Mouse (Mus musculus) c-Kit-positive CD71-negative TER-119-negative erythroid progenitor cells, embryonic 14.5 days (primary cell): Measurements from ENCODE around the gene Tex33.

ENCODE experiments used
- DNase-seq: peaks from one replicate; pipeline ENCODE4 v3.0.0-alpha.2; 2013; ENCODE audit warnings: low read depth

The Tex33 gene

DNA sequence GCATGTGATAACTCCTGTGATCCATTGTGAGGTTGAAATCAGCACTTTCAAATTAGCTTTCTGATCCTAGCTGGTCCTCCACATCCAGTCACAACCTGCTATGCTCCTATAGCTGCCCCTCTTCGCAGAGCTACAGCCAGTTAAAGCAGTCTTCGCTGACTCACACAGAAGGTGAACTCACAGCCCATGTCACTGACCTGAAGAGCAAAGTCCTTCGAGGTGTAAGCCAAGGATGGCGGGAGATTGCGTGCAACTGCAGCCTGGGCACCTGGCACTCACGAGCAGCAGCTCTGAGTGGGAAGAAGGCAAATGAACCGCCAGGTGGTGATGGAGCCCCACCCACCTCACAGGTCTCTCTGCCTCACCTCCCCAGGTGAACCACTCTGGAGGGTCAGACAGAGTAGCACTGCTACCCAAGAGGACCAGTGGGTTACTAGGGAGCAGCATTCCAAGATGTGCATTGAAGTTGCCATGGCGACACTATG, at the start of gene Tex33:
Gene Tex33 (minus strand): TSS at position 435 of the 485 bp plus-strand sequence.
- no peak for DNase-seq

DNA sequence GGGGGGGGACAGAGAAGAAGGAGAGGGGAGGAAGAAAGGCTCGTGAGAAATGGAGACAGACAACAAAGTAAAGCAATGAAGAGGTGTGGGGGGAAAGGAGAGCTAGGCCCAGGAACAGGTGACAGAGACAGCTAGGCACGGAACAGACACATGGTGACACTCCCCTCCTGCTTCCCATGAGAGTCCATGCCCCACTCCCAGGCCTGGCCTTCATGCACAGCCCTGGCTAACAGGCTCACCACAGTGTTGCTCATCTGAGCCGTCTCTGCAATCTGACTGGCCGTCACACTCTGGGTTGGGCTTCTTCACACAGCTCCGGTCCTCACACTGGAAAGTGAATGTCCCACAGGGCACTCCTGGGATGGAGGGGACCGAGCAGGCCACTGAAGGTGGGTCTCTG, 48.1 kb upstream of the Tex33 start:
- no peak for DNase-seq

DNA sequence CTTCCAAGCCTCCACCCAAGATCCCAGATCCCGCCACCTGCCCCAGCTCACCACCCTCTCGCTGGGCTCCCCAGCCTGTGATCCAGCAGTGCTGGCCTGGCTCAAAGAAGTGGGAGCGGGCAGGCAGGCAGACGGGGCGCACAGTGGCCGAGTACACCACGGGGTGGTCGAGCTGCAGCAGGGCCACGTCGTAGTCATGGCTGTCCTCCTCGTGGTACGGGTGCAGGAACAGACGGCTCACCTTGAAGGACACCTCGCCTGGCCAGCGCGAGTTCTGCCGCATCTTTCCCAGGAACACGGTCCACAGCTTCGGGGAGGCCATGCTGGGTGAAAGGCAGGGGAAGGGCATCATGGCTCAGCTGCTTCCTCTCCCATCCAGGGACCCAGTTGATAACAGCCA, 46.5 kb upstream of the Tex33 start:
- no peak for DNase-seq

- DNase-seq = no peak
These were observed 43.3 kb upstream of the Tex33 start for GRCm38 (mm10) chr15:78438973-78439372.

DNA sequence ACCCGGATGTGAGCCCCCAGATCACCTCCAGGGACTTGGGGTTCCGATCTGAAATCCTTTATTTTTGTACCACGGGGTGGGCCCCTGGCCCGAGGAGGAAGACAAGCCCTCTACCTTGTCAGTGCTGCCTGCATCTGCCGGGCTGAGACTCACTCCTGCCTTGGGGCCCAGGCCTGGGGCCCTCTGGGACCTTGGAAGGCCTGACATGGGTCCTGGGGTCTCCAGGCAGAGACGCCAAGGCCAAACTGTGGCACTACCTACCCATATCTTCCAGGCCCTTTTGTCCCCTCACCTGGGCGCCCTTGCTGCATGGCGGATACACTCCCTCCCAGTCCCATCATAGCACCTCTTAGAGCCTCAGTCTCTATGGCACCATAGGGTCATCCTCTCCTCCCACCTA, 42.8 kb upstream of the Tex33 start:
- no peak for DNase-seq

GRCm38 (mm10) chr15:78438018-78438394, 42.3 kb upstream of the Tex33 start:
- no peak for DNase-seq

DNA sequence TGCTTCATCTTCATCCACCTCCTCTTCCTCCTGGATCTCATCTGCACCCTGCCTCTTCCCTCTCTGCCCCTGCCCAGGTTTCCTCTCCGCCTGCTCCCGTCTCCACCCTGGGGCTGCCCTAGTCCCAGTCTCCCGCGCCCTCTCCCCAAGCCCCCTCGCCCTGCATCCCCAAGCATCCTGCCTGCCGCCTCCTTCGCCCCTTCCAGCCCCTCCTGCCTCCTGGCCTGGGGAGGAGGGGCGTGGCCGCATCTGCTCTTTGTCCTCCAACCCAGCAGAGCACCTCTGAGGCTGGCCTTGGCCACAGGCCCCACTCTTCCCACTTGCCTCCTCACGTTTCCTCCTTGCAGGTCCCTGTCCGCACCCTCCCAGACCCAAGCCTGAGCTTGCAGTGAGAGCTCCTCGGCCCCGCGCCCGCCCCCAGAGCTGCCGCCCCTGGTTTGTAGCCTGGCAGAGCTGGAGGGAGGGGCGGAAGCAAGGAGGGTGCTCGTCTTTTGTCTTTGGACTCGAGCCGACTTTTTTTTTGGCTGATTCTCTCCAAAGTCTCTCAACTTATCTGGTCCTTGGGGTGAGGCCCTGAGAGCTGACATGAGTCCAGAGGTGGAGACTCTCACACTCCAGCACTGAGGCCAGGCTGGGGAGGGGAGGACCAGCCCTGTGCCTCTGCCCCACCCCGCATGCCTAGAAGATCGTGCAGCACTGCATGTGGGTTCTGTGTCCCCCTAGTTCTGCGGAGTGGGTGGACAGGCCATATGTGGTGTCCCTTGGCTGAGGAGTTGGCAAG, 41.7 kb upstream of the Tex33 start:
- no peak for DNase-seq

GRCm38 (mm10) chr15:78436380-78437192, 40.9 kb upstream of the Tex33 start:
- no peak for DNase-seq

DNA sequence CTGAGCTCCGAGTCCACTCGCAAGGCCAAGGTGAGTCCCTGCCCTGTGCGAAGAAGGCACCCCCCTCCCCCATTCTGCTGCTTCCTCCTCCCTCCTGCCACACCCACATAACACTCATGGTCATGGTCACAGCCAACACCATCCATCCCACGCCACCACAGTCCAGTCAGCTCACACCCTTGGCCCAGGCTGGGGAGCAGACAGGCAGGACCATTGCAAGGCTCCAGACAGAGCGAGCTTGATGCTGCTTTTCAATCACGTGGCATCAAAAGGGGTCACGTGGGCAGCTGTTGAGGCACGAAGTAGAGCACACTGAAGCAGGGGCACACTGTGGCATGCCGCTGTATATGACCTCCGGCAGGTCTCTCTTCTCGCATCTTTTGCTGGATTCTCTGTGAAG, 40.0 kb upstream of the Tex33 start:
- DNase-seq = no peak

DNA sequence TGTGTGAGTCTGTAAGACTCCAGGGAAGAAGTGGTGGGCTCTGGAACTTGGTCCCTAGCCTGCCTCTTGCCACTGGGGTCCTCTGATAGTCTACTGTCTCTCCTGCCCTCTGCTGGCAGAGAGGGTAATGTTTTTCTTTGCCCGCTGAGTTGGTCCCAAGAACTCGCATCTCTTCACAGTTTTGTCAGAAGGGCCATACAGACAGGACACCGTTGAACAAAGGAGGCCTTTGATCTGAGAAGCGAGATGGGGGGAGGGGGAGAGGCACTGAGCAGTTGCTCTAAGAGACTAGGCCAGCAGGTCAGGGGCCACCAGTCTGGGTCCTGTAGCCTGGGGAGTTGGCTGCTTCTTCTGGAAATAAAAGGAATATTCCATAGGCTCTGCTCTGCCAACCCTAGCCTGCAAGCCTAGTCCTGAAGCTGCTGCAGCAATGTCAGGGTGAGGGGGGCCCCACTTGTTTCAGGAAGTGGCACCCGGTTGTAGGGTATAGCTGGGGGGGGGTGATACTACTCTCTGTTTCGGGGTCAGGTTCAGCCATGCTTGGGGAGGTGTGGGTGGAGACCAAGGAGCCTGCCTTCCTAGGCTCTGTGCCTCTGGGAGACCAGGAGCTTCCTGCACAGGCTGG, 39.3 kb upstream of the Tex33 start:
- no peak for DNase-seq

DNA sequence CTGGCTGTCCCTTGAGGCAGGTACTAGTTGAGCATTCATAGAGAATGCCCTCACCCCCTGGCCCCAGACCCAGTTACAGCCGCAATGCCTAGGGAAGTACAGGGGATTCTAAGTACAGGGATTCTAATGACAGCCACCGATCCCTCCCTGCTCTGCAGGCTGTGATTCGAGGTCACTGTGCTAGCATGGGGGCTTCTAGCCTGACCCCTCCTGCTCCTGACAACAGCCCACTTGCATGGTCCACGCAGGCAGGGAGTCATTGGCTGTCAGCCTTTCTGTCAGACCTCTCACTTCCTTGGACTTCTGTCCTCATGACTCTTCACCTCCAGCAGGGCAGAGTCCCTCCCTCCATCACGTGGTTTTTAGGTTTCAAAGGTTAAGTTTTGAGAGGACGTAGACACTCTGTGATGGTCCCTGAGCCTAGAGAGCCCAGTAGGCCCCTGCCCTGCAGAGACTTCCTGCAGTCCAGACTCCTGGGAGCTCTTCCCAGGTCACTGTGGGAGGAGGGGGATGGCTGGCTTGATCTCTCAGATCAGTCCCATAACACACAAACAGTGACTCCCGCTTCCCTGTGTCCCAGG, 35.9 kb upstream of the Tex33 start:
- no peak for DNase-seq

DNA sequence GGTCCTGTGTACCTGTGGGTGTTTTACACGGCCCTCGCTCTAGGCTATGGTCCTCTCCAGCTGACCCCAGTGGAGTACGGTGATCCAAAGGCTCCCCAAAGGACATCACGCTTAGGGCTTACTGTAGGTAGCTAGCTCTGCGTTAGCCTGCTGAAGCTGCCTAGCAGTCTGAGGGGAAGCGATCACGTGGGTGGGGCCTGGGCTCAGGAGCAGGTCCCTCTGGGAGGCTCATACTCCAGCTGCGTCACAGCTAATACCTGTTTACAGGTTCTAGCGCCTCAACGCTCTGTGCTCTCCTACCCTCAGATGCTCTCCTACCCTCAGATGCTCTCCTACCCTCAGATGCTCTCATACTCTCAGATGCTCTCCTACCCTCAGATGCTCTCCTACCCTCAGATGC, 35.2 kb upstream of the Tex33 start:
- DNase-seq = no peak

DNA sequence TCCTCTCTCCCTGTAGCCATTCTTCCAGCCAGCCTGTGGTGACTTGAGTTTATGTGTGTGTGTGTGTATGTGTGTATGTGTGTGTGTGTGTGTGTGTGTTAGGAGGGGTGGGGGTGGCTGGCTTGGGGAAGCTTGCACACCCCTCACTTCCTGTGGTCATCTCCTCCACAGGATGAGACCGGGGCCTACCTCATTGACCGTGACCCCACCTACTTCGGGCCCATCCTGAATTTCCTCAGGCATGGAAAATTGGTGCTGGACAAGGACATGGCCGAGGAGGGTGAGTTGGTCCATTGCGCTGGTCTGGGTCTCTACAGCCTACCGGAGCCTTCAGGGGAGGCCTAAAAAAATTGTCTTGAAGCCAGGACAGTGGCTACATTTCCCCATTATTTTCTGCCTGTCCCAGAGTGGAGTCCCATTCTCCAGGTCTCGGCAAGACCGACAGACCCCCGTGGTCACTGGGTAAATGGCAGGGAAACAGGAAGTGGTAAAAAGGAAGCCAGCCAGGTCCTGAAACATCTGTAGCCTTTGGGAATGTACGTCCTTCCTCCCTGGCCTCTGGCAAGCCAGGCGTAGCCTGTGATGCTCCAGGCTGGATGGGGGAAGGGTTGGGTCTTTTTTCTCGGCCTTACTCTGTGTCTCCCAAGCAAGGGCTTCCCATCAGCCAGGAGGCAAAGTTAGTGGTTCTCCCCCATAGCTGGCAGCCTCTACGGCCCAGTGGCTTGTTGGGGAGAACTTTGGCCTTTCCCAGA, 34.3 kb upstream of the Tex33 start:
- no peak for DNase-seq

DNA sequence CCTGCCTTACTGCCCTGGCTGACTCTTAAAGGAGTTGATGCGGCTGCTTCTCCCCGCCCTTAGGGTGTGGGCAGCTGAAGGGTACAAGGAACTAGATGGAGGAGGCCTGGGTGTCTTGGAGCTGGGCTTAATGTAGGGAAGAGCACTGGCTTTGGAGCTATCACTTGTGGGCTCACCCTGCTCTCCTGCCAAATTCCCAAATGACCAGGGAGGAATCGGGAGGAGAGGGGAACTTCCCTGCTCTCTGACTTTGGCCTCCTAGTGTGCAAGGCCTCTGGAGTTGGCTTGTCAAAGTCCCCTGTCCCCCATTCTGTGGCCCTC, 33.4 kb upstream of the Tex33 start:
- no peak for DNase-seq

DNA sequence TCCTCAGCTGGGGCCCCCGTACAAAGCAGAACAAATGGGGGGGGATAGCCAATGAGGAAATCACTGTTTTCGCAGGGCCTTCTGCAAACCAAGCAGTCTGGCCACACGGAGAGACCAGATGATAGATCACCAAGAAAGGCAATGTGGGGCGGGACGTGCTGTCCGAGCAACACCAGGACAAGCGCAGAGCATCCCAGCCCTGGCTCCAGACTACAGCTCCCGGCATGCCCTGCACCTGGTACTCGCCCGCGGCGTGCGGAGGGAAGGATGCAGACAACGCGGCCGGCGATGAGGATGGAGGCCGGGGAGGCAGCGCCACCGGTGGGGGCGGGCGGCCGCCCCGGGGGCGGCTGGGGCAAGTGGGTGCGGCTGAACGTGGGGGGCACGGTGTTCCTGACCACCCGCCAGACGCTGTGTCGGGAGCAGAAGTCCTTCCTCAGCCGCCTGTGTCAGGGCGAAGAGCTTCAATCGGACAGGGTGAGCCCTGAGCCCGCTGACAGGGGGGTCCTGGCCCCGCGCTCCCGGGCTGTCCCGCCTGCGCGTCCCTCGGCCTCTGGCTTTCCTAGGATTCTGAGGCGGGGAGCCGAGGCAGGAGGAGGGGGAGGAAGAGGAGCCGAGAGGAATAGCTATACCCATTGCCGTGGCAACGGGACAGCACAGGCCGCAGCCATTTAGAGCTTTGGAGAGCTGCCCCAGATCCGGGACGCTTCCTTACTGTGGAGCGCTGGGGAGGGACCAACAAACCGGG, 32.9 kb upstream of the Tex33 start, which contains the start of gene Kctd17:
Gene Kctd17 (plus strand): TSS at position 174 of the 748 bp plus-strand sequence.
- no peak for DNase-seq

GRCm38 (mm10) chr15:78425230-78425629, 29.5 kb upstream of the Tex33 start:
- no peak for DNase-seq

DNA sequence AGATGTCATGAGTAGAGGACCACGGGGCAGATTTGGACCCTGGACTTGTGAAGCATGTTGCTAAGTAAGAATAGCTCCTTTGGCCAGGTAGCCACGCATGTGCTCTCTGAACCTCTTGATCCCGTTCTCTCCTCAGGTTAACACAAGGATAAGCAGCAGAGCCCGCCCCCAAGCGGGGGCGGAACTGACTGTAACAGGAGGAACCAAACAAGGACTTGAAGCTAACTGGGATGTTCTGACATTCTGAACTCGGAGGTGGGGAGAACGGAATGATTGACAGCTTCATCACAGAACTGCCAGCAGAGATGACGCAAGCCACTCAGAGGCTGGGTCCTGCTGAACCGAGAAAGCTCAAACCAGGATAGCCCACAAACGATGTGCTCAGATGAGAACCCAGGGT, 28.8 kb upstream of the Tex33 start:
- DNase-seq = no peak

GRCm38 (mm10) chr15:78422046-78422956, 26.6 kb upstream of the Tex33 start:
- peak; percentile 82 for DNase-seq

GRCm38 (mm10) chr15:78420395-78420794, 24.7 kb upstream of the Tex33 start:
- no peak for DNase-seq

DNA sequence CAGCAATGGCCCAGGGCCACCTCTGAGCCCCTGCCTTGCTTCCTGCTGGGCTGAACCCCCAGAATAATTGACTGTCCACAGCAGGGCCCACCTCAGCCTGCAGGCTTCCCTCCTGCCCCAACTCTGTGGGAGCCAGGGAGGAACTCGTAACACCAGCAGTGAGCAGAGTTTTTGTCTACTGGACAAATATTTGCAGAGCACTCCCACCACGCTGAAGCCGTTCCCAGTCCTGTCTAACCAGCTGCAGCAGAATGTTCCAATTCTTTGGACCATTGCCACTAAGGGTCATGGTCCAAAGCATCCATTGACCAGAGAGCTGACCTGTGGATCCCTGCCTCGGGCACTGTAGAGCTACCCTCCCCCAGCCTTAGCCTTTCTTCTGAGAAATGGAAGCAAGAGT, 21.2 kb upstream of the Tex33 start:
- no peak for DNase-seq
